Mouse (Mus musculus): ENCODE measurements around the gene Lipa.
A peak's percentile ranks its signal among the peaks of the same experiment; 100 is the strongest.

DNA sequence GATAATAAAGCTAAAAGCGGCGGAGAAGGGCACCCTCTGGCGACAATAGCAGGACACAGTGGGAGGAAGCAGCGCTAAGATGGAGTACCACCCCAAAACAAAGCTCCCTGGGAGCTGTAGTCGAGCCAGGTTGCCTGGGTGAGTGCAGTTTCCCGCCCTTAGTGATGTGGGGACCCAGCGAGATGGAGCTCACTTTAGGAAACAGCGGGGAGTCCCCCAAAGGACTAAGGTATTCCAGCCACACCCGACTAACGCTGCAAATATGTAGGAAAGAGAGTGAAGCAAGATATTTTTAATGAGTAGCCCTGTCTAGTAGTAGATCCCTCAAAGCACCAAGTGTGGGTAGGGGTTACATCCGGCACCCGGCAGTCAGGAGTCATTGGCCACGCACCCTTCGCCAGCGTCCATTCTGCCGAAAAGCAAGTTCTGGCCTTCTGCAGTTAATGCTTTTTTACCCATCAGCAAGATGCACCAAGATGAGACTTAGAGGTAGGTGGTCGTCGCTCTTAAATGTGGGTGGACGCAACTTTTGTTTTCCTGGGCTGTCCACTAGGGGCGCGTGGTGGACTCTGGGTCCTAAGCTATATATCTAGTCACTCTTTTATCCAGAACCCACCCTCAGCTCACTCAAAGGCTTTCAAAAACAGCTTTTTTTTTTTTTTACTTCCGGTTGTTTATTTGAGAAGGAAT, 23.4 kb upstream of the Lipa start, which contains the start of gene Ifit2:
- TF ChIP-seq CTCF (conservative IDR thresholded peaks at IDR 0.05; ENCODE audit: low read length) (peak; percentile 64), POU5F1 (IDR thresholded peaks at IDR 0.05; ENCODE audit: borderline replicate concordance, low read length) (no peak)
